Mouse (Mus musculus) embryonic facial prominence, embryonic 12.5 days (tissue): ENCODE results near the gene Snrnp25. TPM values are rescaled to one million over a fixed set of nuclear protein-coding genes. Genes with fewer than 3 reads are reported as not detected.

Source experiments
- ATAC-seq: fragments of 200-750 bp; cut with Nextera tagmentation; 2 replicates; pipeline ENCODE4 v1.8.0; 2017; ENCODE audit not compliant: insufficient number of reproducible peaks, insufficient read depth, low FRiP score, low TSS enrichment
- H3K27ac ChIP-seq: fragments of 300-500 bp; sonication (generic); 2 replicates; pipeline ENCODE4 v1.5.1; 2016; ENCODE audit warnings: mild to moderate bottlenecking
- H3K27me3 ChIP-seq: fragments of 300-500 bp; sonication (generic); 2 replicates; pipeline ENCODE4 v1.6.1; 2016; ENCODE audit warnings: mild to moderate bottlenecking, moderate library complexity
- H3K36me3 ChIP-seq: fragments of 300-500 bp; sonication (generic); 2 replicates; pipeline ENCODE4 v1.6.1; 2016; ENCODE audit warnings: mild to moderate bottlenecking
- H3K4me1 ChIP-seq: fragments of 300-500 bp; sonication (generic); 2 replicates; pipeline ENCODE4 v1.6.1; 2016
- H3K4me2 ChIP-seq: fragments of 300-500 bp; sonication (generic); replicated peaks from 2 replicates; pipeline ENCODE4 v1.6.1; 2016; ENCODE audit warnings: mild to moderate bottlenecking, moderate library complexity
- H3K4me3 ChIP-seq: fragments of 300-500 bp; sonication (generic); 2 replicates; pipeline ENCODE4 v1.5.1; 2016; ENCODE audit warnings: mild to moderate bottlenecking
- H3K9ac ChIP-seq: fragments of 300-500 bp; sonication (generic); 2 replicates; pipeline ENCODE4 v1.6.1; 2016; ENCODE audit warnings: mild to moderate bottlenecking, moderate library complexity
- H3K9me3 ChIP-seq: fragments of 300-500 bp; sonication (generic); 2 replicates; pipeline ENCODE4 v1.6.1; 2016; ENCODE audit warnings: mild to moderate bottlenecking, moderate library complexity
- WGBS: fragments of 180-500 bp; shearing (Covaris S2); methylation state at CpG from one replicate; pipeline ENCODE4 v1.1.7; 2016; 5-methylcytosine and 5-hydroxymethylcytosine counted together
- polyA plus RNA-seq: library from polyadenylated mRNA; unstranded; fragments of >200 nt; fragmentation: Nextera tagmentation; extraction: Ambion mirVana; gene quantifications from 2 replicates; pipeline ENCODE4 v1.2.1, GENCODE M21; 2016

Snrnp25 gene
- polyA plus RNA-seq, 1 experiment from 2014 or later: 71.1 TPM

DNA sequence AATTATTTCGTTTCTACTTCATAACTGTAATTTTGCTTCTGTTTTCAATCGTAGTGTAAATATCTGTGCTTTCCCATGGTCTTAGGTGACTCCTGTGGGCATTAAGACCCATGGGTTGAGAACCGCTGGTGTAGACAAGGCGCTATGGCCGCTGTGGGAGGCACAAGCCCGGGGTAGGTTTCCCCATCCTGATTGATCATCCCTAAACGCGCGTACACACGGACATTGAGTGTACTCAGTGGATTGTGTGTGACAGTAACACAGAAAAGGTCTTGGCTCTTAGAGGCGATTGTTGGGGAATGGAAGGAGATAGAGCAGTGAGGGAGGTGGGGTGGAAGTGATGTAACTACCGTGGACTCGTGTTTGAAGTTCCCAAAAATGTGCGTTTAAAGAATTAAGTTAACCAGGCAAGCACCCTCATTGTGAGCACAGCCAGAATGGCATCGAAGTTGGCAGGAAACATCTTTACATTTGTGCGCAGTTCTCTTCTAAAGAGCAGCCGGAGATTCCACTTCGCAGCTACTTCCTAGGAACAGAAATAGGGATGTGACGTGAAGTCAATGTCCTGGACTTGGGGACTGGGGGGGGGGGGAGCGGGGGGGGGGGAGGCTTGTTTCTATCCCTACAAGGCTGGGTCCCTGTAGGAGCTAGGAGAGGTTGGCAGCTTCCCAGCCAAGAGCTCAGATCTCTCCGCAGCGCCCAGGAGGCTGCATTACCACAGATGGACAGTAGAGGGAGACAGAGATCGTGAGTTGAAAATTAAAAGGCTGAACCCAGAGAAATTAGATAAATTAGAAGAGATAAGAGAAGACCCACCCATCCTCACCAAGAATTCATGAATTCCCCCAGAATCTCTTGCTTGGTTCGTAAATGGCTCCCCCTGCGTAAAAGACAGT, 23.0 kb upstream of the Snrnp25 start:
- H3K4me3 ChIP-seq: no peak overlapping the region
- no peaks in the 10 kb centered on the region for H3K27me3 ChIP-seq
- WGBS: 50% methylated on average over 25 of the region's 25 CpGs
- H3K27ac ChIP-seq: no peak overlapping the region
- H3K4me2 ChIP-seq: no peak overlapping the region
- no peak for ATAC-seq
- H3K9ac ChIP-seq: no peak overlapping the region
- 0 out of 2 replicates have a peak, but pooled peaks cover 3% of the 10 kb centered on the region for H3K9me3 ChIP-seq
- H3K4me1 ChIP-seq: no peaks in the 10 kb centered on the region
- no peaks in the 10 kb centered on the region for H3K36me3 ChIP-seq

DNA sequence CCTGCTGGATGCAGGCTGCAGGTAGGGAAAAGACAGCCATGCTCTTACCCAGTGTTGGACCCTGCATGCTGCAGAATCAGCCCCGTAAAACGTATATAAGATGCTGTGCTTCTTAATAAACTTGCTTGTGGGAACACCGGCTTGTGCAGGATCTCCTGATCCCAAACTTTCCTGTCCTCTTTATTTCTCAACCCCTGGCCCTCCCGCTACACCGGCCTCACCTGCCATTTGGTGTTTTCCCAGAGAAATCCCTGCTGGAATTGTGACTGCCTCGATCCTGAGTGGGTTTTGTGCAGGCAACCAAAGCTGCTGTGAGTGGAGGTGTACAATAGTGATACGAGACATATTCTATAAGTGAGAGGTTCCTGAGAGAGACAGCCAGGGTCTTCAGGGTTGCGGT, 20.7 kb upstream of the Snrnp25 start:
- no peak for ATAC-seq
- H3K4me3 ChIP-seq: no peak overlapping the region
- H3K9ac ChIP-seq: no peak overlapping the region
- no peaks in the 10 kb centered on the region for H3K9me3 ChIP-seq
- WGBS: 88% methylated on average over 8 of the region's 8 CpGs
- H3K27ac ChIP-seq: no peak overlapping the region
- no peaks in the 10 kb centered on the region for H3K4me1 ChIP-seq
- no peaks in the 10 kb centered on the region for H3K36me3 ChIP-seq
- no peaks in the 10 kb centered on the region for H3K27me3 ChIP-seq
- H3K4me2 ChIP-seq: no peak overlapping the region

DNA sequence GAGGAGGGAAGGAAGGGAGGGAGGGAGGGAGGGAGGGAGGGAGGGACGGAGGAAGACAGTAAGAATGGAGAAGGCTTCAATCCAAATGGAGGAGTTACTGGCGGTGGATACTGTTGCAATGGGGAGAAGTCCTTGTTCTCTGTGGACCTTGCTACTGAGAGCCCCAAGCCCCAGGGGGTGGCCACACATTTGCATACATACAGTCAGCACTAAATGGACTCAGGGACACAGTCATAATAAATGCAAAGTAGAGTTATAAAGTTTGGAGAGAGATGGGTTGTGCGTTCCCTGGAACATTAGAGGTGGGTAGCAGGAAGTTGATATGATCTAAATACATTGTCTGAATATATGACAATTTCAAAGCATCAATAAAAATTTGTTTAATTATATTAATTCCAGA, 19.2 kb upstream of the Snrnp25 start:
- H3K27me3 ChIP-seq: no peaks in the 10 kb centered on the region
- no peak overlapping the region for H3K27ac ChIP-seq
- H3K9me3 ChIP-seq: no peaks in the 10 kb centered on the region
- no peak for ATAC-seq
- no peak overlapping the region for H3K4me3 ChIP-seq
- H3K4me2 ChIP-seq: no peak overlapping the region
- no peaks in the 10 kb centered on the region for H3K36me3 ChIP-seq
- H3K9ac ChIP-seq: no peak overlapping the region
- H3K4me1 ChIP-seq: no peaks in the 10 kb centered on the region
- WGBS: 76% methylated on average over 3 of the region's 3 CpGs

DNA sequence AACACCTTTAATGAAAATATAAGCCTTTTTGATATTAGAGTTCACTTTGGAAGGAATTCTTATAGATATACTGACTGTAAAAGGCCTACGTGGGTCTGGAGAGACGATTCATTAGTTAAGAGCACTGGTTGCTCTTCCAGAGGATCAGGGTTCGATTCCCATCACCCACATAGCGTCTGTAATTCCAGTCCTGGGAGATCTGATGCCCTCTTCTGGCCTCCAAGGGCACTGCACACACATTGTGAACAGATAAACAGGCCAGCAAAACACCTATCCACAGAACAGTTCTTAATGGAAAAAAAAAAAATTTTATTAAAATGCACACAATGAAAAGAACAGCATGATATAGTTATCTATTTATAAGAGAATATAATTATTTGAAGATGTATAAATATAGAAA, 18.0 kb upstream of the Snrnp25 start:
- ATAC-seq: no peak

DNA sequence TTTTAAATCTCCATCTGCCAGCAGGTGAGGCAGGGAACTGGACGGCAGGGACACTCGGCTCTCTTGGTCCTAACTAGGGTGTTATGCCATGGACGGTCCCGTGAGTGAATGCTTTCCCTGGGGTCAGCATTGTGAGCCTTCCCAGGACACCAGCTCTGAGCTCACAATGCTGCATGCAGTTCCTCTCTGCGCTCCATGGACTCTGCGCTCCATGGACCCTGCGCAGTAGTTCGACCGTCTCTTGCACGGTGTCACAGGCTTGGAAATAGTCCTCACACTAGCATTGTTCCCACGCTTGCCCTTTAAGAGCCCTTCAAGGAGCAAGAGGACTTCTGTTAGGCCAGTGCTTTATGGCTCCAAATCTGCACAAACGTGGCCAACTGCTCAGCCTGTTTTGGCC, 16.3 kb upstream of the Snrnp25 start:
- H3K27ac ChIP-seq: no peak overlapping the region
- H3K9me3 ChIP-seq: no peaks in the 10 kb centered on the region
- WGBS: 85% methylated on average over 12 of the region's 12 CpGs
- ATAC-seq: no peak
- H3K36me3 ChIP-seq: no peaks in the 10 kb centered on the region
- no peaks in the 10 kb centered on the region for H3K27me3 ChIP-seq
- no peaks in the 10 kb centered on the region for H3K4me1 ChIP-seq
- no peak overlapping the region for H3K9ac ChIP-seq
- no peak overlapping the region for H3K4me3 ChIP-seq
- H3K4me2 ChIP-seq: no peak overlapping the region

More for the DNA sequence above, 18.0 kb upstream of the Snrnp25 start:
- Histone ChIP-seq H3K36me3 (no peaks in the 10 kb centered on the region), H3K27ac (no peak overlapping the region), H3K9ac (no peak overlapping the region), H3K4me1 (no peaks in the 10 kb centered on the region), H3K4me3 (no peak overlapping the region), H3K9me3 (no peaks in the 10 kb centered on the region), H3K4me2 (no peak overlapping the region), H3K27me3 (no peaks in the 10 kb centered on the region)
- 85% methylated on average over 4 of the region's 4 CpGs for WGBS

DNA sequence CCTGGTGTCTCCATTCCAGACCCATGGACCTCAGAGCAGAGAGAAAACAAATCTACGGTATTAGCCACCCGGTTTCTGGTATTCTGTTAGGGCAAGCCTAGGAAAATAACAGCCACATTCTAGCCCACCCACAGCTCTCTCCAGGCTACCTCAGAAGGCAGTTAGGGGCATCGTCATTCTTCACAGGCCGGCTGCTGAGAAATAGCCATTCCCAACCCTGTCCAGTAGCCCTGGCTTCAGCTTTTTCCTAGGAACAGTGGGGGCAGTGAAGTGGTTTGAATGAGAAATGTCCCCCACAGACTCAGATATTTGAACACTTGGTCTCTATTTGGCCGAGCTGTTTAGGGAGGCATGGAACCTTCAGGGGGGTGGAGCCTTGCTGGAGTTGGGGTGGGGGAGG, 15.8 kb upstream of the Snrnp25 start:
- no peaks in the 10 kb centered on the region for H3K4me1 ChIP-seq
- H3K27ac ChIP-seq: no peak overlapping the region
- no peak overlapping the region for H3K4me3 ChIP-seq
- H3K9me3 ChIP-seq: no peaks in the 10 kb centered on the region
- WGBS: 65% methylated on average over 5 of the region's 5 CpGs
- H3K27me3 ChIP-seq: no peaks in the 10 kb centered on the region
- H3K9ac ChIP-seq: no peak overlapping the region
- H3K4me2 ChIP-seq: no peak overlapping the region
- no peaks in the 10 kb centered on the region for H3K36me3 ChIP-seq
- no peak for ATAC-seq

DNA sequence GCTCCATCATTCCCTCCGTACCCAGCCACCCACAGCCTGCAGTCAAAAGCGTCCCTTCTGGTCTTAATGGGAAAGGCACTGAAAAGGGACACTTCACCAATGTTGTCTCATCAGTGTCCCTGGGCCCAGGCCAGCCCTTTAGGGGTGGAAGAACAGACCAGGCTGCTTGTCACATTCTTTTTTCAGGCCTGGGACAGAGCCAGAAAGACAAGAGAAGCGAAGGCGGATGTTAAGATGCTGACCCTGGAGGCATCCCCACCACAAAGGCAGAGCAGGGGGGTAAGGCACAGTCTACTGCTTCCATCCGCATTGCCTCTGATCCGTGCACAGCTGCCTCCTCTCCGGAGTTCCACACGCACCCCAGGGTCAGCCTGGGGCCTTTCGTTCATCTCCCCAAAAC, 15.1 kb upstream of the Snrnp25 start:
- no peaks in the 10 kb centered on the region for H3K36me3 ChIP-seq
- H3K4me1 ChIP-seq: no peaks in the 10 kb centered on the region
- no peak overlapping the region for H3K9ac ChIP-seq
- WGBS: 76% methylated on average over 9 of the region's 9 CpGs
- H3K4me3 ChIP-seq: no peak overlapping the region
- no peak for ATAC-seq
- no peak overlapping the region for H3K27ac ChIP-seq
- no peak overlapping the region for H3K4me2 ChIP-seq
- H3K27me3 ChIP-seq: no peaks in the 10 kb centered on the region
- H3K9me3 ChIP-seq: no peaks in the 10 kb centered on the region

DNA sequence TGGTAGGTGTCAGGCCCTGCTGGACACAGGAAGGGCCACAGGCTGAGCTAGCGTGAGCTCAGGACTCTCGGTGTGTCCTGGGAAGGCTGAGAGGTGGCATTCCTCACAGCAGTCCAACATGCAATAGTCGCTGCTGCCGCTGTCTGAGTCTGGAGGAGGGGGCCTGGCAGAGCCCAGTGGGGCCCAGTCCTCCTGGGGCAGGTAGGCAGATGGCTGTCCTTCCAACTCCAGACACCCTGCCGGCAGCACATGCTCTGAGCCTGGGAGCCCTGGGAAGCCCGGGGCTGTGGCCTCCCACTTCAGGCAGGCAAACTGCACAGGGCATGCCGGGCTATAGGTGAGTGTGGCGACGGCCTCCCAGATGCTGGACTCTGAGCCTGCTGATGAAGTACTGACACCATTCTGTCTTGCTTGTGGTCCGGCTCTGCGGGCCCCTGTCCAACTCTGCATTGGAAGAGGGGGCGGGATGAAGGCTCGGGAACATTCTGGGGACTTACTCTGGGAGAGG, 14.6 kb upstream of the Snrnp25 start:
- no peaks in the 10 kb centered on the region for H3K4me1 ChIP-seq
- H3K9ac ChIP-seq: no peak overlapping the region
- ATAC-seq: no peak
- H3K9me3 ChIP-seq: no peaks in the 10 kb centered on the region
- no peak overlapping the region for H3K4me3 ChIP-seq
- H3K27ac ChIP-seq: no peak overlapping the region
- no peaks in the 10 kb centered on the region for H3K27me3 ChIP-seq
- no peak overlapping the region for H3K4me2 ChIP-seq
- H3K36me3 ChIP-seq: no peaks in the 10 kb centered on the region
- 73% methylated on average over 12 of the region's 13 CpGs for WGBS

DNA sequence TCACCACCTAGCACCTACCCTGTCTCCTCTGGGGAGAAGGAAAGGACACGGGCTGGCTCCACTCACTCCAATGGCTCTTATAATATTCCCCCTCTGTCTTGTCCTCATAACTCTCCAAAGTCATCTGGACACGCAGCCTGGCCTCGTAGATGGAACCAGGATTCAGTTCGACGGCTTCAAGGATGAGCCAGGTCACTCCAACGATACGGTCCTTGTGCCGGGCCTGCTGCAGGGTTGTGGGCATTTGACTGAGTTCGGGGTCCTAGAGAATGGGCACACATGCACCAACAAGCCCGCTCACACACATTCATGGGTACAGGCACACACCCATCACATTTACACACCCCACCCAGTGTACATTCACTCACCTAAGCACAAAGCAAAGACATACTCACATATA, 12.1 kb upstream of the Snrnp25 start:
- Histone ChIP-seq H3K9me3 (no peaks in the 10 kb centered on the region), H3K27ac (no peak overlapping the region), H3K36me3 (no peaks in the 10 kb centered on the region), H3K4me1 (no peaks in the 10 kb centered on the region), H3K4me2 (no peak overlapping the region), H3K4me3 (no peak overlapping the region), H3K27me3 (0 out of 2 replicates have a peak, but pooled peaks cover 3% of the 10 kb centered on the region), H3K9ac (no peak overlapping the region)
- WGBS: 92% methylated on average over 10 of the region's 10 CpGs
- ATAC-seq: no peak

DNA sequence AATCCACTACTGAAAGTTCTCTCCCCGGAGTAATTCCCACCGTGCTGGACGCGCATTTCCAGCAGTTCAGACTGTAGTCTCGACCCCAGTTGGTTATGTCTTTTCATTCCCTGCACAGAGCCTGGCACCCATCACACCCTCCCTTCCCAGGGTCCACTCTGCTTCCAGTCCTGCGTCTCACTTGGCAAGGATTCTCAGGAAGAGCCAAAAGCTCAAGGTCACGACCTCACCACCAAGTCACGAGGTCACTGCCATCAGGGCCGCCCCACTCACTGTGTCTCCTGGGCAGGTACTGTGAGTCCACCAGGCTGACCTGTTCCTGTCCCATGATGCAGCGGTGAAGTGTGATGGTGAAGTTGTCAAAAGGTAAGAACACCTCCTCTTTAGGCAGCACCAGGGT, 11.1 kb upstream of the Snrnp25 start:
- H3K36me3 ChIP-seq: no peaks in the 10 kb centered on the region
- H3K27ac ChIP-seq: no peak overlapping the region
- no peak overlapping the region for H3K9ac ChIP-seq
- H3K27me3 ChIP-seq: 0 out of 2 replicates have a peak, but pooled peaks cover 3% of the 10 kb centered on the region
- WGBS: 74% methylated on average over 10 of the region's 10 CpGs
- no peak for ATAC-seq
- H3K4me3 ChIP-seq: no peak overlapping the region
- H3K4me2 ChIP-seq: no peak overlapping the region
- H3K4me1 ChIP-seq: 0 out of 2 replicates have a peak, but pooled peaks cover 2% of the 10 kb centered on the region
- no peaks in the 10 kb centered on the region for H3K9me3 ChIP-seq

DNA sequence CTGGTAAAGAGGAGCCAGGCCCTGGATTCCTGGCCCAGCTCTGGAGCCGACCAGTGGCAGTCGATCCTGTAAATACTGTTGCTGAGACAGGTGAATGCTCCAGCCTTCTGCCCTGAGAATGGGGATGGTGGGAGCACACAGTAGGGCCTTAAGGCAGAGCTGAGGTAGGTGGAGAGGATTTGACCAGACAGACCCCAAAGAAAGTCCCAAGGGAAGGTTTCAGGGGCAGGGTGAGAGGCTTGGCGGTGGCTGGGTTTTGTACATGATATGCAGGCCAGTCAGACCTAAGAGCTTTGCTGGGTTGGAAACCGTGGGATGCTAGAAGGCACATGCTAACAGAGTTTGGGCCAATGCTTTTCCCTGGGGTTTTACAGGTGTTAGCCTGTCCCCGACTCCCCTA, 10.6 kb upstream of the Snrnp25 start:
- no peak for ATAC-seq
- H3K4me3 ChIP-seq: no peak overlapping the region
- WGBS: 75% methylated on average over 5 of the region's 5 CpGs

DNA sequence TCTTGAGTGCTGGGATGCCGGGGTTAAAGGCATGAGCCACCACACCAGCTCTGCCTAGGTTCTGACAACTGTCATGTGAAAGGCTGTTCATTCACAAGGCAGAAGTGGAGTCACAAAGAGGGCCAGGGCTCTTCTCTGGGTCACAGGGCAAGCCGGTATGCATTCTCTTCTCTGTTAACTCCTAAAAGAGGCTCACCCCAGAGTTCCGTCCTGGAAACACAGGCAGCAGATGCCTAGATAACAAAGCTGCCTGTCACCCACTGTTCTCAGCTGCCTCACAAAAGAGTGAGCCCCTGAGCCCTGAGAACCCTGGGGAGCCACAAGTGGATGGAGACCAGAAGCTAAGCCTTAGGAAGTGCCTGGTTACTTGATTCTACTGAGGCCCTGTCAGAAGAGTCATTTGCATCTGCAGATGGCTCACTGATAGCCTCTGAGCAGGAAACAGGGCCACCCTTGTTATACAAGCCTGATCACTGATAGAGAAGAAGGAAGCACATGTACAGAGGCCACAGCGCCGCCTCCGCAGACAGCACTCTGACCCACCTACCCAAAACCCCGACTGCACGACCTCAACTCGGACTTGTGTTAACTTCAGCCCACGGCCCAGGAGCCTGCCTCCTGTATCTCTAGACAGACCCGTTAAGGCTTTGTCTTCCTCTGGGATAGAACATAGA, 9.2 kb upstream of the Snrnp25 start:
- no peaks in the 10 kb centered on the region for H3K36me3 ChIP-seq
- H3K4me2 ChIP-seq: no peak overlapping the region
- WGBS: 23% methylated on average over 11 of the region's 11 CpGs
- no peak for ATAC-seq
- H3K9me3 ChIP-seq: no peaks in the 10 kb centered on the region
- H3K27ac ChIP-seq: no peak overlapping the region
- H3K9ac ChIP-seq: no peak overlapping the region
- 0 out of 2 replicates have a peak, but pooled peaks cover 3% of the 10 kb centered on the region for H3K27me3 ChIP-seq
- H3K4me1 ChIP-seq: 0 out of 2 replicates have a peak, but pooled peaks cover 3% of the 10 kb centered on the region
- no peak overlapping the region for H3K4me3 ChIP-seq

More for the DNA sequence above, 10.6 kb upstream of the Snrnp25 start:
- H3K4me1 ChIP-seq: 0 out of 2 replicates have a peak, but pooled peaks cover 3% of the 10 kb centered on the region
- H3K36me3 ChIP-seq: no peaks in the 10 kb centered on the region
- H3K27ac ChIP-seq: no peak overlapping the region
- no peak overlapping the region for H3K4me2 ChIP-seq
- H3K9me3 ChIP-seq: no peaks in the 10 kb centered on the region
- no peak overlapping the region for H3K9ac ChIP-seq
- H3K27me3 ChIP-seq: 0 out of 2 replicates have a peak, but pooled peaks cover 3% of the 10 kb centered on the region
